Mouse (Mus musculus): ENCODE data around the gene 4930447C04Rik. TPM values are rescaled to one million over a fixed set of nuclear protein-coding genes. Genes with fewer than 3 reads are reported as not detected.

4930447C04Rik gene
- total and polyA plus RNA-seq, 3 experiments = 0.66 TPM; not detected in 2

DNA sequence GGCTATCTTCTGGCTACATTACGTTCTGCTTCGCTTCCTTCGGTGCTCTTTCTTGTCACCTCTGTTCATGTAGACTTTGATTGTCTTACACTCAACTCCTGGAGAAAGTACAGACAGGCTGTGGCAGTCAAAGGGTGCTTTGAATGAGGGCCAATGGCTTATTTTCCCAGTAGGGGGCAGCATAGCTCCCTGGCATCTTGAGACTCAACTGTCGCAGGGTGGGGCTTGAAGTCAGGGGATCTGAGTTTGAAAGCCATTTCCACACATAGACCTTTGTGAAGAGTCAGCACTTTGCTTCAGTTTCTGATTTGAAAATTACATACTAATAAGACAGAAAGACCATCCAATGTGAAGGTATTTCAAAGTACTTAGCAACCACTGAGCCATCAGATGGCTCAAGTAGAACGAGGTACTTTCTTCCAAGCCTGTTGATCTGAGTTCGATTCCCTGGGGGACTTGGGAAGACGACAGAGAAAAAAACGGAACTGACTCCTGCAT is 105.0 kb downstream of the 4930447C04Rik start:
- DNase-seq (ENCODE audit: low spot score) (no peak), ATAC-seq (ENCODE audit: extremely low read depth, insufficient number of reproducible peaks, low FRiP score, poor library complexity, severe bottlenecking) (peak; percentile 22; the same call in 1 of the 2 replicates)
- Histone ChIP-seq H3K4me1 (ENCODE audit: insufficient read depth, low read depth, low read length) (peaks cover 9% of the 10 kb centered on the region), H3K9me3 (replicated peaks) (peaks cover 2% of the 10 kb centered on the region; the same call in 1 of the 2 replicates), H3K27me3 (ENCODE audit: insufficient read depth, low read length) (peaks cover 11% of the 10 kb centered on the region; the same call in 1 of the 2 replicates), H3K4me3 (ENCODE audit: low read depth, low read length) (no peak overlapping the region), H3K36me3 (replicated peaks) (no peaks in the 10 kb centered on the region)
- TF ChIP-seq GATA1 (IDR thresholded peaks at IDR 0.05; ENCODE audit: borderline replicate concordance, low read length) (no peak), CTCF (IDR thresholded peaks at IDR 0.05; ENCODE audit: low read depth, low read length) (peak; percentile 52; the same call in 1 of the 2 replicates)

DNA sequence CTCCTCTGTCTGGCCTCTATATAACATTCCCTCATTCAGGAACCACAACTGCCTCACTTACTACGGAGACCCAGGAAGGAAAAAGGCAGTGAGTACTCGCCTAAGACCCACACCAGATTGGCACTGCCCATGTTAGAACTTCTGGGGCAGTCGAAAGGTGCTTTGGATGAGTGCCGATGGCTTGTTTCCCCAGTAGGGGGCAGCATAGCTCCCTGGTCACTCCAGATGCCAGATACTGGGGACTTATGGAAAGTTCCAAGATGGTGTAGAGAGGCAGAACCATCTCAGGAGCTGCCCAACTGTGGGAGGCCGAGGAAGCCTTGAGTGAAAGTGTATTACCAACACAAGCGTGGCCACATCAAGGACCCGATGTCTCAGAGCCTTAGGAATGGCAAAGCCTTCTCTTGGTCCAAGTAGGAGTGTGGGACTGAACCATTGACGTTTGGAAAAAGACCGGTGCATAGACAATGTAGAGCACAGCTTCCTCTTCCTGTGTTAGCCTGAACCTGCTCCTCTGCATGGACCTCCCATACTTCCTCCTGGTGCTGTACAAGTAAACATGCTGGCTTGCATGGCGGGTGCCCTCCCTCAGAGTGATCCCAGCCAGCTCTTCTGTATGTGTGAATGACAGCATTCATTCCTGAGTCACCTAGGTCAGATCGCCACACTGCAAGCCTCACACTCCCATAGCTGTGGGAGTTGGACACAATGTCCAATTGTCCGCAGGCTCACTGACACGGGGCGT is 105.6 kb downstream of the 4930447C04Rik start:
- ATAC-seq (ENCODE audit: extremely low read depth, insufficient number of reproducible peaks, low FRiP score, poor library complexity, severe bottlenecking) = peak; percentile 36; the same call in 1 of the 2 replicates
- Histone ChIP-seq H3K4me1 (ENCODE audit: insufficient read depth, low read depth, low read length) (peaks cover 9% of the 10 kb centered on the region), H3K27me3 (ENCODE audit: insufficient read depth, low read length) (peaks cover 12% of the 10 kb centered on the region; the same call in 1 of the 2 replicates), H3K9me3 (replicated peaks) (no peaks in the 10 kb centered on the region), H3K36me3 (replicated peaks) (no peaks in the 10 kb centered on the region), H3K4me3 (ENCODE audit: low read depth, low read length) (no peak overlapping the region)
- TF ChIP-seq GATA1 (IDR thresholded peaks at IDR 0.05; ENCODE audit: borderline replicate concordance, low read length) = no peak
- peak; percentile 87 for TF ChIP-seq CTCF (IDR thresholded peaks at IDR 0.05; ENCODE audit: low read depth, low read length)
- TF ChIP-seq POLR2AphosphoS5 (IDR thresholded peaks at IDR 0.05; ENCODE audit: insufficient replicate concordance, low read depth, low read length) = no peak
- DNase-seq (ENCODE audit: low spot score) = peak; percentile 35

DNA sequence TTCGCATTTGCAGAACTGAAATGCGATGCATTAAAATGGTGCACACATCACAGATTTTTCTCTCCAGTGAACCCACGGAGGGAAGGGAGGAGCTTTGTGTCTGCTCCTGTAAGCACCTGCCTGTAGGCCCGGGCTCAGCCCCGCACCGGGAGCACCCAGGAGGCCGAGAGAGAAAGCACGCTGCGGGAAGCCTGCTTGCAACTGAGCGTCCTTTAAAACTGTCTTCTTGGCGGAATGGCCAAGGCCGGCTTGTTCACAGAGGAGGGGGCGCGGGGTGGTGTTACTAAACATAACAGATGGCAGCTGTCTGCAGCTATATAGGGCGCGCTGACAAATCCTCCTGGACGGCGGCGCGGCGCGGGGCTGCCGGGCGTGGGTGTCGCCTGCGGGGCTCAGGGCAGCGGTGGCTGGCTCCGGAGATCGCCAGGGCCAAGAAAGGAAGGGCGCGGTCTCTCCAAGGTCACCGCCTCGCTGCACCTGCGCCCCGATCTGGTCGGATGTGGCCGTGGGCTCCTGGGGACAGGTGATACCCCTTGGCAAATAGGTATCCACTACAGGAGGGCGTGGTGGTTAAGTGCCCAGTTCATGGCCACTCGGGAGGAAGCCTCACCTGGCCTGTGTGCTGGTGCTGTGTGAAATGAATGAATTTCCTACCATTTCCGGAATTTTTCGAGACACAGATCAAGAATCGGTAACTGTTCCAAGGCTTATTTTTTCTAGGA is 108.7 kb downstream of the 4930447C04Rik start:
- Histone ChIP-seq H3K4me3 (ENCODE audit: low read depth, low read length) (no peak overlapping the region), H3K9me3 (replicated peaks) (no peaks in the 10 kb centered on the region), H3K27me3 (ENCODE audit: insufficient read depth, low read length) (peaks cover 20% of the 10 kb centered on the region), H3K36me3 (replicated peaks) (no peaks in the 10 kb centered on the region), H3K4me1 (ENCODE audit: insufficient read depth, low read depth, low read length) (peaks cover 9% of the 10 kb centered on the region)
- no peak for DNase-seq (ENCODE audit: low spot score)
- no peak for TF ChIP-seq GATA2 (IDR thresholded peaks at IDR 0.05; ENCODE audit: borderline replicate concordance, low read depth, low read length)
- no peak for TF ChIP-seq POLR2AphosphoS5 (IDR thresholded peaks at IDR 0.05; ENCODE audit: insufficient replicate concordance, low read depth, low read length)
- no peak for ATAC-seq (ENCODE audit: extremely low read depth, insufficient number of reproducible peaks, low FRiP score, poor library complexity, severe bottlenecking)

Other genes starting within 250 kb of the 4930447C04Rik start
- 72.7 and 75.8 TPM in 2 replicates for gene Ppm1a, start 183.3 kb downstream of the 4930447C04Rik start, total RNA-seq (2014; fragmentation: Nextera tagmentation)
- 138 and 154 TPM in 2 replicates for gene Ppm1a, start 183.3 kb downstream of the 4930447C04Rik start, total RNA-seq (2017)
- gene Ppm1a, start 183.3 kb downstream of the 4930447C04Rik start, polyA plus RNA-seq (2012) = 15.7 and 20.9 TPM in 2 replicates
- gene Six6, start 882 bp downstream of the 4930447C04Rik start, total RNA-seq (2014; fragmentation: Nextera tagmentation) = not detected in 2 replicates
- 0.06 and 0.16 TPM in 2 replicates for gene Six6, start 882 bp downstream of the 4930447C04Rik start, total RNA-seq (2017)
- not detected in 2 replicates for gene Six6, start 882 bp downstream of the 4930447C04Rik start, polyA plus RNA-seq (2012)
- 1.9 and 3.8 TPM in 2 replicates for gene Six1, start 113.1 kb upstream of the 4930447C04Rik start, total RNA-seq (2014; fragmentation: Nextera tagmentation)
- gene Six1, start 113.1 kb upstream of the 4930447C04Rik start, total RNA-seq (2017) = 2.0 and 2.9 TPM in 2 replicates
- 2.2 and 2.5 TPM in 2 replicates for gene Six1, start 113.1 kb upstream of the 4930447C04Rik start, polyA plus RNA-seq (2012)
- 10.0 and 11.3 TPM in 2 replicates for gene Six4, start 172.7 kb upstream of the 4930447C04Rik start, total RNA-seq (2014; fragmentation: Nextera tagmentation)
- gene Six4, start 172.7 kb upstream of the 4930447C04Rik start, total RNA-seq (2017) = 2.8 and 3.2 TPM in 2 replicates
- 0.58 and 0.73 TPM in 2 replicates for gene Six4, start 172.7 kb upstream of the 4930447C04Rik start, polyA plus RNA-seq (2012)
- gene Mnat1, start 182.9 kb upstream of the 4930447C04Rik start, total RNA-seq (2014; fragmentation: Nextera tagmentation) = 34.0 and 37.0 TPM in 2 replicates
- 69.8 and 70.7 TPM in 2 replicates for gene Mnat1, start 182.9 kb upstream of the 4930447C04Rik start, total RNA-seq (2017)
- gene Mnat1, start 182.9 kb upstream of the 4930447C04Rik start, polyA plus RNA-seq (2012) = 4.8 and 5.1 TPM in 2 replicates

All from G1E (cell line).